Mouse (Mus musculus) layer of hippocampus, adult 18-20 months (tissue): ENCODE results near the gene Nrl. TPM values are rescaled to one million over a fixed set of nuclear protein-coding genes. Genes with fewer than 3 reads are reported as not detected.

Source experiments
- DNase-seq, 2 experiments: peaks; one replicate each; pipeline ENCODE4 v3.0.0; 2022; ENCODE audit warnings: low spot score in 2 of 2
- long read RNA-seq: library from polyadenylated mRNA; stranded (forward); transcript quantifications from one replicate; pipeline ENCODE4 v2.0.0, GENCODE M21; 2021
- total RNA-seq, 2 experiments: library from RNA; stranded (reverse); gene quantifications; 2 replicates each; pipeline ENCODE4 v1.2.3; 2021

Nrl gene
- 1 to 10 TPM; 1.7 to 2.2 TPM for total RNA-seq
- long read RNA-seq, result 0 reads

- no peak for DNase-seq
Measured at GRCm38 (mm10) chr14:55524785-55525184, at the start of gene Nrl. Nrl (minus strand) TSS chr14:55524981.

- DNase-seq, result no peak
Measured at GRCm38 (mm10) chr14:55571760-55572159, 47.0 kb upstream of the Nrl start.

- no peak for DNase-seq
Measured at GRCm38 (mm10) chr14:55570588-55570987, 45.8 kb upstream of the Nrl start.

- no peak for DNase-seq
Measured at GRCm38 (mm10) chr14:55567496-55567895, 42.7 kb upstream of the Nrl start.

GRCm38 (mm10) chr14:55565748-55566147 lies 41.0 kb upstream of the Nrl start:
- no peak for DNase-seq

- DNase-seq, result no peak
Measured at GRCm38 (mm10) chr14:55563249-55563648, 38.5 kb upstream of the Nrl start.

GRCm38 (mm10) chr14:55561860-55562259 lies 37.1 kb upstream of the Nrl start:
- DNase-seq, result no peak

GRCm38 (mm10) chr14:55560202-55561073 lies 35.7 kb upstream of the Nrl start, which contains the start of gene A730061H03Rik:
A730061H03Rik (minus strand) TSS chr14:55560406.
- peak; percentile 99 for DNase-seq

- DNase-seq, result peak; percentile 83 to 90
Measured at GRCm38 (mm10) chr14:55559799-55560201, 35.0 kb upstream of the Nrl start, which contains the start of gene Dcaf11. Dcaf11 (plus strand) TSS chr14:55560006.

- DNase-seq, result no peak
Measured at GRCm38 (mm10) chr14:55558740-55559448, 34.1 kb upstream of the Nrl start.

- no peak for DNase-seq
Measured at GRCm38 (mm10) chr14:55557587-55557986, 32.8 kb upstream of the Nrl start.

GRCm38 (mm10) chr14:55557003-55557402 lies 32.2 kb upstream of the Nrl start:
- peak; percentile 72 to 80 for DNase-seq

- DNase-seq, result no peak
Measured at GRCm38 (mm10) chr14:55555788-55556187, 31.0 kb upstream of the Nrl start.

GRCm38 (mm10) chr14:55554635-55555034 lies 29.9 kb upstream of the Nrl start:
- no peak for DNase-seq

GRCm38 (mm10) chr14:55551794-55552193 lies 27.0 kb upstream of the Nrl start:
- no peak for DNase-seq

GRCm38 (mm10) chr14:55551347-55551746 lies 26.6 kb upstream of the Nrl start:
- DNase-seq, result no peak

- DNase-seq, result no peak
Measured at GRCm38 (mm10) chr14:55550191-55550590, 25.4 kb upstream of the Nrl start.

GRCm38 (mm10) chr14:55544334-55544733 lies 19.6 kb upstream of the Nrl start:
- DNase-seq, result no peak

GRCm38 (mm10) chr14:55542268-55542667 lies 17.5 kb upstream of the Nrl start:
- no peak for DNase-seq

GRCm38 (mm10) chr14:55540787-55541321 lies 16.1 kb upstream of the Nrl start:
- DNase-seq, result peak; percentile 57 to 80

GRCm38 (mm10) chr14:55540067-55540786 lies 15.4 kb upstream of the Nrl start, which contains the start of gene Pck2:
Pck2 (plus strand) TSS chr14:55540266.
- peak; percentile 63 to 75 for DNase-seq
